Mouse (Mus musculus): Measurements from ENCODE around the gene Vmn1r224. TPM values are rescaled to one million over a fixed set of nuclear protein-coding genes. Genes with fewer than 3 reads are reported as not detected.

The Vmn1r224 gene
- not detected in 2 replicates for polyA plus RNA-seq (2014; fragmentation: Nextera tagmentation; extraction: Ambion mirVana)

GRCm38 (mm10) chr17:20413846-20414245 lies at the start of gene Vmn1r224:
Vmn1r224 (plus strand) TSS chr17:20414146.
- H3K36me3 ChIP-seq (replicated peaks; ENCODE audit: control insufficient read depth, insufficient read depth) = no peaks in the 10 kb centered on the region
- no peak within 1 kb of the TSS for H3K27ac ChIP-seq
- 41% methylated on average over 1 of the region's 1 CpGs for whole genome bisulfite sequencing
- no peak for DNase-seq (ENCODE audit: low spot score)
- H3K27me3 ChIP-seq (ENCODE audit: control insufficient read depth, insufficient read depth, low read length) = no peaks in the 10 kb centered on the region
- ATAC-seq (ENCODE audit: low FRiP score) = no peak
- no peak within 1 kb of the TSS for H3K4me3 ChIP-seq (replicated peaks; ENCODE audit: low read length)
- peaks cover 32% of the 10 kb centered on the region; the same call in 1 of the 2 replicates for H3K9me3 ChIP-seq (ENCODE audit: control insufficient read depth, low read length)
- no peak within 1 kb of the TSS for H3K9ac ChIP-seq
- no peaks in the 10 kb centered on the region for H3K4me1 ChIP-seq (replicated peaks; ENCODE audit: control insufficient read depth, insufficient read depth, low read length)
- no peak within 1 kb of the TSS for H3K4me2 ChIP-seq (replicated peaks)

GRCm38 (mm10) chr17:20399105-20399504 lies 14.8 kb upstream of the Vmn1r224 start:
- Histone ChIP-seq H3K4me2 (replicated peaks) (no peak overlapping the region), H3K36me3 (replicated peaks; ENCODE audit: control insufficient read depth, insufficient read depth) (no peaks in the 10 kb centered on the region), H3K9ac (no peak overlapping the region), H3K4me1 (replicated peaks; ENCODE audit: control insufficient read depth, insufficient read depth, low read length) (no peaks in the 10 kb centered on the region), H3K27me3 (ENCODE audit: control insufficient read depth, insufficient read depth, low read length) (no peaks in the 10 kb centered on the region), H3K9me3 (ENCODE audit: control insufficient read depth, low read length) (peaks cover 46% of the 10 kb centered on the region), H3K4me3 (replicated peaks; ENCODE audit: low read length) (no peak overlapping the region), H3K27ac (no peak overlapping the region)
- ATAC-seq (ENCODE audit: low FRiP score) = no peak
- DNase-seq (ENCODE audit: low spot score) = no peak
- 41% methylated on average over 2 of the region's 2 CpGs for WGBS

- H3K4me3 ChIP-seq (replicated peaks; ENCODE audit: low read length) = no peak overlapping the region
- H3K9me3 ChIP-seq (ENCODE audit: control insufficient read depth, low read length) = peaks cover 34% of the 10 kb centered on the region
- H3K27me3 ChIP-seq (ENCODE audit: control insufficient read depth, insufficient read depth, low read length) = no peaks in the 10 kb centered on the region
- ATAC-seq (ENCODE audit: low FRiP score) (no peak), DNase-seq (ENCODE audit: low spot score) (no peak)
- no peaks in the 10 kb centered on the region for H3K4me1 ChIP-seq (replicated peaks; ENCODE audit: control insufficient read depth, insufficient read depth, low read length)
- H3K4me2 ChIP-seq (replicated peaks) = no peak overlapping the region
- no peak overlapping the region for H3K27ac ChIP-seq
- no peaks in the 10 kb centered on the region for H3K36me3 ChIP-seq (replicated peaks; ENCODE audit: control insufficient read depth, insufficient read depth)
- no peak overlapping the region for H3K9ac ChIP-seq
These were observed 25.3 kb downstream of the Vmn1r224 start for GRCm38 (mm10) chr17:20439263-20439662.

- Histone ChIP-seq H3K36me3 (replicated peaks; ENCODE audit: control insufficient read depth, insufficient read depth) (no peaks in the 10 kb centered on the region), H3K4me2 (replicated peaks) (no peak overlapping the region), H3K9me3 (ENCODE audit: control insufficient read depth, low read length) (peaks cover 17% of the 10 kb centered on the region), H3K4me3 (replicated peaks; ENCODE audit: low read length) (no peak overlapping the region), H3K27me3 (ENCODE audit: control insufficient read depth, insufficient read depth, low read length) (no peaks in the 10 kb centered on the region), H3K9ac (no peak overlapping the region), H3K27ac (no peak overlapping the region), H3K4me1 (replicated peaks; ENCODE audit: control insufficient read depth, insufficient read depth, low read length) (no peaks in the 10 kb centered on the region)
- DNase-seq (ENCODE audit: low spot score) (no peak), ATAC-seq (ENCODE audit: low FRiP score) (no peak)
- WGBS = 77% methylated on average over 3 of the region's 3 CpGs
These were observed 59.4 kb downstream of the Vmn1r224 start for GRCm38 (mm10) chr17:20473311-20473710.

Other genes with a start within 250 kb of the Vmn1r224 start
- not detected in 2 replicates for gene Fpr-rs6, start 231.0 kb upstream of the Vmn1r224 start, polyA plus RNA-seq (2014; fragmentation: Nextera tagmentation; extraction: Ambion mirVana)
- gene Vmn2r105, start 179.1 kb upstream of the Vmn1r224 start, polyA plus RNA-seq (2014; fragmentation: Nextera tagmentation; extraction: Ambion mirVana) = not detected in 2 replicates
- gene Vmn2r106, start 128.6 kb upstream of the Vmn1r224 start, polyA plus RNA-seq (2014; fragmentation: Nextera tagmentation; extraction: Ambion mirVana) = not detected in 2 replicates
- not detected in 2 replicates for gene Vmn2r107, start 68.9 kb upstream of the Vmn1r224 start, polyA plus RNA-seq (2014; fragmentation: Nextera tagmentation; extraction: Ambion mirVana)
- gene Vmn2r108, start 67.2 kb downstream of the Vmn1r224 start, polyA plus RNA-seq (2014; fragmentation: Nextera tagmentation; extraction: Ambion mirVana) = not detected in 2 replicates
- gene Vmn1r225, start 84.0 kb downstream of the Vmn1r224 start, polyA plus RNA-seq (2014; fragmentation: Nextera tagmentation; extraction: Ambion mirVana) = not detected in 2 replicates
- gene Vmn2r109, start 150.6 kb downstream of the Vmn1r224 start, polyA plus RNA-seq (2014; fragmentation: Nextera tagmentation; extraction: Ambion mirVana) = not detected in 2 replicates
- gene Vmn2r110, start 182.3 kb downstream of the Vmn1r224 start, polyA plus RNA-seq (2014; fragmentation: Nextera tagmentation; extraction: Ambion mirVana) = 0.03 and 0.04 TPM in 2 replicates
- not detected in 2 replicates for gene Fpr-rs3, start 210.7 kb downstream of the Vmn1r224 start, polyA plus RNA-seq (2014; fragmentation: Nextera tagmentation; extraction: Ambion mirVana)